Mouse (Mus musculus): ENCODE data around the gene Rai14. TPM values are rescaled to one million over a fixed set of nuclear protein-coding genes. Genes with fewer than 3 reads are reported as not detected.

The Rai14 gene
- polyA plus RNA-seq, 1 experiment from 2014 or later, result 14.0 TPM

GRCm38 (mm10) chr15:10619678-10620077, 94.7 kb downstream of the Rai14 start:
- H3K27me3 ChIP-seq (replicated peaks), result no peaks in the 10 kb centered on the region
- no peaks in the 10 kb centered on the region for H3K36me3 ChIP-seq (replicated peaks)
- H3K9ac ChIP-seq, result no peak overlapping the region
- no peak overlapping the region for H3K27ac ChIP-seq
- H3K4me1 ChIP-seq, result no peaks in the 10 kb centered on the region
- no peak for ATAC-seq (replicated peaks)
- H3K4me2 ChIP-seq, result no peak overlapping the region
- H3K4me3 ChIP-seq, result no peak overlapping the region
- WGBS, result 90% methylated on average over 3 of the region's 3 CpGs
- no peaks in the 10 kb centered on the region; the same call in 1 of the 2 replicates for H3K9me3 ChIP-seq

- Histone ChIP-seq H3K4me2 (no peak overlapping the region), H3K4me3 (no peak overlapping the region), H3K9ac (no peak overlapping the region), H3K9me3 (no peaks in the 10 kb centered on the region; the same call in 1 of the 2 replicates), H3K4me1 (no peaks in the 10 kb centered on the region), H3K27me3 (replicated peaks) (no peaks in the 10 kb centered on the region), H3K36me3 (replicated peaks) (no peaks in the 10 kb centered on the region), H3K27ac (no peak overlapping the region)
- no peak for ATAC-seq (replicated peaks)
- 94% methylated on average over 2 of the region's 2 CpGs for WGBS
Observed at GRCm38 (mm10) chr15:10618276-10618675, 96.1 kb downstream of the Rai14 start.

- Histone ChIP-seq H3K36me3 (replicated peaks) (no peaks in the 10 kb centered on the region), H3K4me1 (no peaks in the 10 kb centered on the region), H3K4me2 (no peak overlapping the region), H3K27me3 (replicated peaks) (no peaks in the 10 kb centered on the region), H3K27ac (no peak overlapping the region), H3K4me3 (no peak overlapping the region), H3K9ac (no peak overlapping the region), H3K9me3 (no peaks in the 10 kb centered on the region; the same call in 1 of the 2 replicates)
- WGBS, result 83% methylated on average over 6 of the region's 6 CpGs
- ATAC-seq (replicated peaks), result no peak
Observed at GRCm38 (mm10) chr15:10616001-10616400, 98.4 kb downstream of the Rai14 start.

GRCm38 (mm10) chr15:10611040-10611439, 103.4 kb downstream of the Rai14 start:
- Histone ChIP-seq H3K4me1 (no peaks in the 10 kb centered on the region), H3K27ac (no peak overlapping the region), H3K36me3 (replicated peaks) (0 out of 2 replicates have a peak, but pooled peaks cover 4% of the 10 kb centered on the region), H3K4me3 (no peak overlapping the region), H3K9ac (no peak overlapping the region), H3K9me3 (no peaks in the 10 kb centered on the region), H3K27me3 (replicated peaks) (no peaks in the 10 kb centered on the region), H3K4me2 (no peak overlapping the region)
- whole genome bisulfite sequencing, result 38% methylated on average over 9 of the region's 9 CpGs
- no peak for ATAC-seq (replicated peaks)

- H3K4me2 ChIP-seq, result no peak overlapping the region
- no peaks in the 10 kb centered on the region for H3K27me3 ChIP-seq (replicated peaks)
- no peaks in the 10 kb centered on the region for H3K9me3 ChIP-seq
- 84% methylated on average over 4 of the region's 4 CpGs for WGBS
- H3K9ac ChIP-seq, result no peak overlapping the region
- H3K36me3 ChIP-seq (replicated peaks), result 0 out of 2 replicates have a peak, but pooled peaks cover 8% of the 10 kb centered on the region
- H3K27ac ChIP-seq, result no peak overlapping the region
- H3K4me3 ChIP-seq, result no peak overlapping the region
- no peaks in the 10 kb centered on the region for H3K4me1 ChIP-seq
- ATAC-seq (replicated peaks), result no peak
Observed at GRCm38 (mm10) chr15:10609107-10609506, 105.3 kb downstream of the Rai14 start.

GRCm38 (mm10) chr15:10608508-10609098, 105.8 kb downstream of the Rai14 start:
- Histone ChIP-seq H3K4me2 (no peak overlapping the region), H3K9ac (no peak overlapping the region), H3K36me3 (replicated peaks) (0 out of 2 replicates have a peak, but pooled peaks cover 8% of the 10 kb centered on the region), H3K27ac (no peak overlapping the region), H3K27me3 (replicated peaks) (no peaks in the 10 kb centered on the region), H3K4me1 (no peaks in the 10 kb centered on the region), H3K4me3 (no peak overlapping the region), H3K9me3 (no peaks in the 10 kb centered on the region)
- no peak for ATAC-seq (replicated peaks)
- WGBS, result 90% methylated on average over 6 of the region's 6 CpGs

GRCm38 (mm10) chr15:10599413-10599812, 115.0 kb downstream of the Rai14 start:
- Histone ChIP-seq H3K9ac (no peak overlapping the region), H3K9me3 (no peaks in the 10 kb centered on the region), H3K4me2 (no peak overlapping the region), H3K4me1 (no peaks in the 10 kb centered on the region), H3K4me3 (no peak overlapping the region), H3K36me3 (replicated peaks) (no peaks in the 10 kb centered on the region), H3K27me3 (replicated peaks) (no peaks in the 10 kb centered on the region), H3K27ac (no peak overlapping the region)
- no peak for ATAC-seq (replicated peaks)
- whole genome bisulfite sequencing, result 72% methylated on average over 7 of the region's 7 CpGs

GRCm38 (mm10) chr15:10598259-10599225, 115.9 kb downstream of the Rai14 start:
- Histone ChIP-seq H3K4me1 (no peaks in the 10 kb centered on the region), H3K27me3 (replicated peaks) (no peaks in the 10 kb centered on the region), H3K27ac (no peak overlapping the region), H3K9me3 (no peaks in the 10 kb centered on the region), H3K9ac (no peak overlapping the region), H3K4me3 (no peak overlapping the region), H3K4me2 (no peak overlapping the region), H3K36me3 (replicated peaks) (no peaks in the 10 kb centered on the region)
- 72% methylated on average over 16 of the region's 16 CpGs for WGBS
- ATAC-seq (replicated peaks), result no peak

- no peak for ATAC-seq (replicated peaks)
- H3K9me3 ChIP-seq, result no peaks in the 10 kb centered on the region
- no peaks in the 10 kb centered on the region for H3K36me3 ChIP-seq (replicated peaks)
- no peak overlapping the region for H3K4me3 ChIP-seq
- 95% methylated on average over 9 of the region's 9 CpGs for WGBS
- H3K9ac ChIP-seq, result no peak overlapping the region
- H3K27me3 ChIP-seq (replicated peaks), result no peaks in the 10 kb centered on the region
- no peak overlapping the region for H3K27ac ChIP-seq
- H3K4me2 ChIP-seq, result no peak overlapping the region
- no peaks in the 10 kb centered on the region for H3K4me1 ChIP-seq
Observed at GRCm38 (mm10) chr15:10596871-10597270, 117.6 kb downstream of the Rai14 start.

GRCm38 (mm10) chr15:10595408-10595807, 119.0 kb downstream of the Rai14 start:
- WGBS, result 60% methylated on average over 6 of the region's 6 CpGs
- Histone ChIP-seq H3K36me3 (replicated peaks) (no peaks in the 10 kb centered on the region), H3K27ac (no peak overlapping the region), H3K4me1 (no peaks in the 10 kb centered on the region), H3K9ac (no peak overlapping the region), H3K9me3 (no peaks in the 10 kb centered on the region), H3K27me3 (replicated peaks) (no peaks in the 10 kb centered on the region), H3K4me3 (no peak overlapping the region), H3K4me2 (no peak overlapping the region)
- ATAC-seq (replicated peaks), result no peak

GRCm38 (mm10) chr15:10594910-10595309, 119.5 kb downstream of the Rai14 start:
- no peak overlapping the region for H3K27ac ChIP-seq
- no peak overlapping the region for H3K4me2 ChIP-seq
- no peak overlapping the region for H3K9ac ChIP-seq
- no peak for ATAC-seq (replicated peaks)
- no peaks in the 10 kb centered on the region for H3K4me1 ChIP-seq
- H3K27me3 ChIP-seq (replicated peaks), result no peaks in the 10 kb centered on the region
- H3K9me3 ChIP-seq, result no peaks in the 10 kb centered on the region
- H3K4me3 ChIP-seq, result no peak overlapping the region
- 87% methylated on average over 10 of the region's 10 CpGs for WGBS
- no peaks in the 10 kb centered on the region for H3K36me3 ChIP-seq (replicated peaks)

- Histone ChIP-seq H3K36me3 (replicated peaks) (no peaks in the 10 kb centered on the region), H3K9ac (no peak overlapping the region), H3K27me3 (replicated peaks) (no peaks in the 10 kb centered on the region), H3K4me3 (no peak overlapping the region), H3K4me1 (no peaks in the 10 kb centered on the region), H3K4me2 (no peak overlapping the region), H3K27ac (no peak overlapping the region), H3K9me3 (no peaks in the 10 kb centered on the region)
- WGBS, result 88% methylated on average over 6 of the region's 6 CpGs
- ATAC-seq (replicated peaks), result no peak
Observed at GRCm38 (mm10) chr15:10593094-10593493, 121.3 kb downstream of the Rai14 start.

All from midbrain, embryonic 15.5 days (tissue).